Mouse (Mus musculus): ENCODE data around the gene Tceal5. TPM values are rescaled to one million over a fixed set of nuclear protein-coding genes. Genes with fewer than 3 reads are reported as not detected.

Gene Tceal5
- polyA plus RNA-seq (2014; fragmentation: Illumina TruSeq; extraction: RNeasy Lipid Tissue Mini Kit (QIAGEN cat#74804); ENCODE audit: low read depth, low replicate concordance) = 2.4 TPM

DNA sequence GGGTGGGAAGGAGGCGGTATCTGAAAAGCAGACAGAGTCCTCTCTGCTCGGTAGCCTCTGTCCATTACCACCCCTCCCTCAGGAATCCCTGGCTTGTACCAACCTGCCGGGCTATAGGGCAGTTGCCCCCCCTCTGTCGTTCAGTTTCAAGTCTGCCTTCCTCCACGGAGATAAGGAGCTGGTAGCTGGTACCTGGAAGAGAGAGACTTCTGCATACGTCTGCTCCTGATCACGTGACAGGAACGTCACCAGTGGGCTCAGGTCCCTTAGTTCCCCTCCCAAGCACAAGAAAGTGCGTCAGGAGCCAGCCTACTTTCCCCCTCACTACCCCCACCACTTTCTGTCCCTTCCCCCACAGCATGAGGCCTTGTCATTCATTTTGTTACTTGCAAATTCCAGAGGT is at the start of gene Tceal5:
Gene Tceal5 (minus strand): TSS at position 213 of the 403 bp plus-strand sequence.

DNA sequence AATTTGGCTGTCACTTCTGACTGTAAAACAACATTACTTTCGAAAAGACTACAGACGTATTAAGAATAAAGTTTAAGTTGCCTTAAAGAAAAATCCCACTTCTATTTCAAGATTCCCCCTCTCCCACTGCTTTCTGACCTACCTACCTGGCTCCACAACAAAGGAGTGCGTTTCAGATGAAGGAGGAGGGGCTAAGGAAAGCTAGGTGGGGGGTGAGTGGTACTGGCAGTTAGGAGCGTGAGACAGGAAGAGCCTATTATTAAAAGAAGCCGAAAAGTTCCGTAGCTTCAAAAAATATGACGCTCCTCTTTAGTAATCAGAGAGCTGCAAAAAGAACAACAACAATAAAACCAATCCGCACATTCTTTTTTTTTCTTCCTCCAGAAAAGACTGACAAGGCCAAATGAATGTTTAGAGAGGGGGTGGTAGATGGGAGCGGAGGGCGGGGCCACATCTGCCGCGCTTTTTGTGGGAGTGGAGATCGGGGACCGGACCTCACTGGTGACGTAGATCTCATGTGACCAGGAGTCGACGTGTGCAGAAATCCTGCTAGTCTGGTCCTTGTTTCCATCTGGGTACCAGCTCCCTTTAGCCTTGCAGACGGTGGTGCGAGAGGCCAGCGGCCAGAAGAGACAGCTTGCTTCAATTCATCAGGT is 41.0 kb upstream of the Tceal5 start, which contains the start of gene Tceal9:
Gene Tceal9 (plus strand): TSS at position 506 of the 656 bp plus-strand sequence.

DNA sequence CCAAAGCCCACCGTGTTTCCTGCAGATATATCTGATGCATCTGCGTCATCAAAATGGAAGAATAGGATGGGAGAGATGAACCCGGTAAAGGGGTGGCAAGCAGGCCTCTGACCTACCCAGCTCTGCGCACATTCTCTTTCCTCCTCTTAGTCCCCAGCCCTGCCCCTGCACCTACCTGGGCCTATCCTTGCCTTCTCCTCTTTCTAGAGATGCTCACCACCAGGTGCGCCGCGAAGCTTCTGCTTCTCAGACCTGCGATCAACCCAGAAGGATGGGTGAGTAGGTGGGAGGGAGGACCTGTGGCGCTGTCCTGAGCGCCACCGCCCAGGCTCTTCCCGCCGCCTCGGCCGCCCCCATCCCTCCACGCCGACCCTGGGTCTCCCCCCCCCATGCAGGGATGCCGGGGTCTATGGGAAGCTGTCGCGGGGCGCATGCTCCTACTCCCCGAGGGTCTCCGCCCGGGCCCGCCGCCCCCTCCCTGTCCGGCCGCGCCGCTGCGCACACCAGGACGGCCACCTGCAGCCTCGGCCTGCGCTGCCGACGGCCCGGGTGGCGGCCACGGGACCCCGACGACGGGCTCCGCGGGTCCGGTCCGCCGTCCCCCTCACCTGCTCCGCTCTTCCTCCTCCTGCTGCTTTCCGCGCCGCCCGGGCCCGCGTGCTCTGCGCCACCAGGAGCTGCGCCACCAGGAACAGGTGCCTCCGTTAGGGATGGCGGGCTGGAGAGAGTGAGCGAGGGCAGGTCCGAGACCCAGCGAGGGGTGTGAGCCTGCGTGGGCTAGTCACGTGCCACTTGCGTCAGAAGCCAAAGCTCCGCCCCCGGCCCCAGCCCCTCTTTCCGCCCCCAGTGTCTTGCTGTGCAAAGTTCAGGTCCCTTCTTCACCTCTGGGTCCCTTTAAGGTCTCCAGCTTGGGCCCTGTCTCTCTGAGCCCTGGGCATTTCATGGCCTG is 11.3 kb upstream of the Tceal5 start, which contains the start of the genes Tceal7 and Bex1:
Gene Tceal7 (plus strand): TSS at position 51 of the 949 bp plus-strand sequence.
Gene Bex1 (minus strand): TSS at position 785 of the 949 bp plus-strand sequence.

DNA sequence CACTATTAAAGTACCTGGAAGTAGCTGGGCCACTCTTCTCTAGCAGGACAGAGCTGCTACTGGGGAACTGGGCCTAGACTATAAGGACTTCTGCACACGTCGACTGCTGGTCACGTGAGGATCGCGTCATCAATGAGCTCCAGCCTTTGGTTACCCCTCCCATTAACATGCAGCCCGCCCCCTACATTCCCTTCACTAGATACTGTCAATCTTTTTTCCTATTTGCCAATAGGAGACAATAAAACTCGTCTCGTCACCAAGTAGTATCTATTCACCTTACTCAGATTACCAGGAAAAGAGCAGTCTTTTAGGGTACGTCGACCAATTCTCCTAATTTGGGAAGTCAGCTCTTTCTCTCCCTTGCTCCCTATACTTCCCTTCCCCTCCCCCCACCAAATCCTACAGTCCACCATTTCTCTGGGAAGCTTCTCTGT is 31.5 kb downstream of the Tceal5 start, which contains the start of gene Tceal8:
Gene Tceal8 (minus strand): TSS at position 225 of the 434 bp plus-strand sequence.

Other genes with a start within 250 kb of the Tceal5 start
- 107 TPM for gene Arxes2, start 210.1 kb downstream of the Tceal5 start, polyA plus RNA-seq (2014; fragmentation: Illumina TruSeq; extraction: RNeasy Lipid Tissue Mini Kit (QIAGEN cat#74804); ENCODE audit: low read depth, low replicate concordance)
- gene Arxes1, start 170.5 kb downstream of the Tceal5 start, polyA plus RNA-seq (2014; fragmentation: Illumina TruSeq; extraction: RNeasy Lipid Tissue Mini Kit (QIAGEN cat#74804); ENCODE audit: low read depth, low replicate concordance) = 8.3 TPM
- gene Bex2, start 135.6 kb downstream of the Tceal5 start, polyA plus RNA-seq (2014; fragmentation: Illumina TruSeq; extraction: RNeasy Lipid Tissue Mini Kit (QIAGEN cat#74804); ENCODE audit: low read depth, low replicate concordance) = 10.7 TPM
- gene Nxf3, start 118.6 kb downstream of the Tceal5 start, polyA plus RNA-seq (2014; fragmentation: Illumina TruSeq; extraction: RNeasy Lipid Tissue Mini Kit (QIAGEN cat#74804); ENCODE audit: low read depth, low replicate concordance) = not detected
- 10.7 TPM for gene Bex4, start 64.9 kb downstream of the Tceal5 start, polyA plus RNA-seq (2014; fragmentation: Illumina TruSeq; extraction: RNeasy Lipid Tissue Mini Kit (QIAGEN cat#74804); ENCODE audit: low read depth, low replicate concordance)
- gene Tceal8, start 31.5 kb downstream of the Tceal5 start, polyA plus RNA-seq (2014; fragmentation: Illumina TruSeq; extraction: RNeasy Lipid Tissue Mini Kit (QIAGEN cat#74804); ENCODE audit: low read depth, low replicate concordance) = 280 TPM
- 0.64 TPM for gene Tceal7, start 10.9 kb upstream of the Tceal5 start, polyA plus RNA-seq (2014; fragmentation: Illumina TruSeq; extraction: RNeasy Lipid Tissue Mini Kit (QIAGEN cat#74804); ENCODE audit: low read depth, low replicate concordance)
- gene Bex1, start 11.6 kb upstream of the Tceal5 start, polyA plus RNA-seq (2014; fragmentation: Illumina TruSeq; extraction: RNeasy Lipid Tissue Mini Kit (QIAGEN cat#74804); ENCODE audit: low read depth, low replicate concordance) = 7.6 TPM
- 1,113 TPM for gene Tceal9, start 41.2 kb upstream of the Tceal5 start, polyA plus RNA-seq (2014; fragmentation: Illumina TruSeq; extraction: RNeasy Lipid Tissue Mini Kit (QIAGEN cat#74804); ENCODE audit: low read depth, low replicate concordance)
- 28.6 TPM for gene Bex3, start 66.4 kb upstream of the Tceal5 start, polyA plus RNA-seq (2014; fragmentation: Illumina TruSeq; extraction: RNeasy Lipid Tissue Mini Kit (QIAGEN cat#74804); ENCODE audit: low read depth, low replicate concordance)

Measured in adrenal gland, adult 10 weeks (tissue).